In genomic region chr7:28710962-28711361, GRCm38 (mm10) we compare ENCODE assay signal across 18 mouse cellular contexts. TPM values are rescaled to one million over a fixed set of nuclear protein-coding genes. Genes with fewer than 3 reads are reported as not detected.
DNase-seq lines count a peak whose midpoint lies in the region; TF ChIP-seq lines count a peak whose summit lies in the region.
"Had no signal": no experiment of that assay in that cellular context is flagged by ENCODE, and none has a peak within 500 bp of the region (broad histone marks: within the 10 kb centered on the region; RNA-seq: fewer than 3 reads in every experiment).

No protein-coding gene starts in this region.

- H3K4me2 ChIP-seq in CH12.LX (ENCODE audit: insufficient read depth, low read depth, poor library complexity, severe bottlenecking): no peak overlapping the region
- H3K4me2 ChIP-seq: forebrain, embryonic 13.5 days; midbrain, embryonic 15.5 days had no signal

- H3K27ac ChIP-seq in layer of hippocampus, adult 2 months: no peak overlapping the region
- H3K27ac ChIP-seq in CH12.LX (ENCODE audit: insufficient read depth, low read depth): no peak overlapping the region
- H3K27ac ChIP-seq in bone marrow, adult 2 months (ENCODE audit: control insufficient read depth, insufficient read depth, low read depth, low read length, poor library complexity): no peak overlapping the region
- H3K27ac ChIP-seq: forebrain, embryonic 13.5 days; midbrain, embryonic 15.5 days had no signal

- no peak for TF ChIP-seq POLR2A in CH12.LX (IDR thresholded peaks at IDR 0.05; ENCODE audit: low read depth, low read length)
- TF ChIP-seq POLR2A in bone marrow, adult 2 months (IDR thresholded peaks at IDR 0.05; ENCODE audit: borderline replicate concordance, control insufficient read depth, low read depth, low read length): no peak

- WGBS in bone marrow, adult 2 months: 63% methylated on average over 3 of the region's 3 CpGs

- H3K4me1 ChIP-seq in CH12.LX (ENCODE audit: control insufficient read depth in 1 of 2, insufficient read depth in 2 of 2): peaks cover 2 to 19% of the 10 kb centered on the region in 2 experiments; a peak in 2 of 4 replicates
- H3K4me1 ChIP-seq in bone marrow, adult 2 months (ENCODE audit: control insufficient read depth, insufficient read depth, low read length): no peaks in the 10 kb centered on the region
- H3K4me1 ChIP-seq: midbrain, embryonic 15.5 days had no signal

- no peaks in the 10 kb centered on the region for H3K27me3 ChIP-seq in CH12.LX (replicated peaks)
- H3K27me3 ChIP-seq: midbrain, embryonic 15.5 days had no signal

- DNase-seq in layer of hippocampus, adult 2 months (ENCODE audit: low spot score in 2 of 2): no peak
- no peak for DNase-seq in layer of hippocampus, postnatal 36 days
- DNase-seq in A20 (ENCODE audit: low read depth, low spot score) (peak; percentile 20), CH12.LX (ENCODE audit: extremely low read depth) (no peak)
- no peak for DNase-seq in ovary, adult 18-20 months (ENCODE audit: low spot score)
- DNase-seq in urinary bladder, adult 2 months (ENCODE audit: low spot score): no peak
- DNase-seq in urinary bladder, postnatal 14 days (ENCODE audit: low spot score): no peak
- DNase-seq: cerebellum, adult 11-12 months; heart, postnatal 36 days; spleen, adult 18-20 months had no signal

- no peak overlapping the region for H3K4me3 ChIP-seq in layer of hippocampus, adult 2 months
- H3K4me3 ChIP-seq in CH12.LX (replicated peaks in 1 of 3; ENCODE audit: low read depth in 2 of 3, low read length in 2 of 3, poor library complexity in 1 of 3): no peak overlapping the region
- H3K4me3 ChIP-seq in bone marrow, adult 2 months (replicated peaks; ENCODE audit: control insufficient read depth, low read depth, low read length): no peak overlapping the region
- H3K4me3 ChIP-seq: forebrain, embryonic 13.5 days; midbrain, embryonic 15.5 days had no signal

- dilution Hi-C loops in CH12.LX (cut with MboI; ENCODE audit: extremely low pct_ligation_motif_present, extremely low pct_unique_long_range_greater_than_20kb, low sequenced_read_pairs): no loop called here

- TF ChIP-seq EP300 in CH12.LX (IDR thresholded peaks at IDR 0.05; ENCODE audit: low read length): no peak

- TF ChIP-seq RAD21 in CH12.LX (IDR thresholded peaks at IDR 0.05; ENCODE audit: low read depth, low read length): no peak

- no peaks in the 10 kb centered on the region for H3K9me3 ChIP-seq in CH12.LX (replicated peaks; ENCODE audit: low read length)
- H3K9me3 ChIP-seq: forebrain, embryonic 13.5 days; midbrain, embryonic 15.5 days had no signal

- in situ Hi-C loops in CH12.LX (cut with MboI; ENCODE audit: low pct_ligation_motif_present, low pct_unique_long_range_greater_than_20kb, low sequenced_read_pairs): no loop called here

- H3K79me2 ChIP-seq in CH12.LX (replicated peaks; ENCODE audit: control insufficient read depth, extremely low read depth, insufficient read depth, poor library complexity, severe bottlenecking): no peaks in the 10 kb centered on the region

- peak; percentile 60 for TF ChIP-seq CTCF in layer of hippocampus, adult 2 months (conservative IDR thresholded peaks at IDR 0.05)
- TF ChIP-seq CTCF in CH12.LX (conservative IDR thresholded peaks at IDR 0.05 in 1 of 2, IDR thresholded peaks at IDR 0.05 in 1 of 2; ENCODE audit: low read depth in 2 of 2, low read length in 2 of 2): peak; percentile 20 to 41; a peak in 2 of 4 replicates
- TF ChIP-seq CTCF in bone marrow, adult 2 months (IDR thresholded peaks at IDR 0.05; ENCODE audit: control insufficient read depth, insufficient read depth, low read length): peak; percentile 34; the same call in 1 of the 2 replicates

- H3K9ac ChIP-seq in CH12.LX (ENCODE audit: insufficient read depth, low read depth): no peak overlapping the region
- H3K9ac ChIP-seq: forebrain, embryonic 13.5 days; midbrain, embryonic 15.5 days had no signal

- H3K36me3 ChIP-seq in CH12.LX (replicated peaks in 1 of 2; ENCODE audit: control insufficient read depth in 1 of 2, insufficient read depth in 1 of 2, low read length in 1 of 2): no peaks in the 10 kb centered on the region
- H3K36me3 ChIP-seq: midbrain, embryonic 15.5 days had no signal

TF ChIP-seq in CH12.LX, 34 proteins besides CTCF, POLR2A, EP300 and RAD21:
- TF ChIP-seq ZC3H11A (IDR thresholded peaks at IDR 0.05; ENCODE audit: low read depth, low read length) (no peak), JUN (IDR thresholded peaks at IDR 0.05; ENCODE audit: insufficient read depth, low read depth, low read length) (no peak), ETS1 (conservative IDR thresholded peaks at IDR 0.05; ENCODE audit: low read depth, low read length) (no peak), JUND (conservative IDR thresholded peaks at IDR 0.05; ENCODE audit: low read depth, low read length) (no peak), USF2 (conservative IDR thresholded peaks at IDR 0.05; ENCODE audit: low read depth, low read length) (no peak), UBTF (IDR thresholded peaks at IDR 0.05; ENCODE audit: low read depth, low read length) (no peak), ZMIZ1 (IDR thresholded peaks at IDR 0.05; ENCODE audit: low read depth, low read length) (no peak), IRF4 (IDR thresholded peaks at IDR 0.05; ENCODE audit: low read depth, low read length) (no peak), HCFC1 (IDR thresholded peaks at IDR 0.05; ENCODE audit: low read depth, low read length) (no peak), PAX5 (IDR thresholded peaks at IDR 0.05; ENCODE audit: low read length) (no peak), MAX (IDR thresholded peaks at IDR 0.05; ENCODE audit: low read length) (no peak), BHLHE40 (IDR thresholded peaks at IDR 0.05; ENCODE audit: low read depth, low read length) (no peak), CHD1 (IDR thresholded peaks at IDR 0.05; ENCODE audit: low read depth, low read length) (no peak), KAT2A (IDR thresholded peaks at IDR 0.05; ENCODE audit: insufficient replicate concordance, low read length) (no peak), SMC3 (IDR thresholded peaks at IDR 0.05; ENCODE audit: low read depth, low read length) (no peak)

RNA-seq across cellular contexts. Expression of gene Fbxo17, which starts 5.6 kb away (rescaled TPM):
- total RNA-seq in layer of hippocampus, adult 2 months (2021): 1 to 10 TPM in 1 of 2 experiments, under 1 TPM in 1; 0.98 to 1.4 TPM
- total RNA-seq in layer of hippocampus, postnatal 36 days (2021): 1 to 10 TPM in 1 of 2 experiments, under 1 TPM in 1; 0.92 to 1.3 TPM
- total RNA-seq in CH12.LX (2012; rRNA removed): 0.13 and 0.25 TPM in 2 replicates
- not detected in 2 replicates for total RNA-seq in CH12.LX (2014; rRNA removed)
- polyA plus RNA-seq in CH12.LX (2012; ENCODE audit: insufficient read length, low read depth): 0.26 and 0.37 TPM in 2 replicates
- 1.4 and 3.3 TPM in 2 replicates for polyA plus RNA-seq in bone marrow, adult 2 months (2011; ENCODE audit: insufficient read depth, insufficient read length, low replicate concordance, missing spikeins)
- 6.1 and 6.8 TPM in 2 replicates for polyA plus RNA-seq in urinary bladder, adult 2 months (2012; rRNA removed)

RNA-seq across cellular contexts. Expression of gene Fbxo27, which starts 18.3 kb away (rescaled TPM):
- total RNA-seq in layer of hippocampus, adult 2 months (2021): 10 to 100 TPM; 24.4 to 27.1 TPM
- 10 to 100 TPM; 16.8 to 20.1 TPM for total RNA-seq in layer of hippocampus, postnatal 36 days (2021)
- total RNA-seq in CH12.LX (2012; rRNA removed) (not detected in 2 replicates), CH12.LX (2014; rRNA removed) (not detected in 2 replicates)
- polyA plus RNA-seq in CH12.LX (2012; ENCODE audit: insufficient read length, low read depth): not detected in 2 replicates
- polyA plus RNA-seq in bone marrow, adult 2 months (2011; ENCODE audit: insufficient read depth, insufficient read length, low replicate concordance, missing spikeins): 1.5 TPM in 1 of 2 replicates, not detected in the other
- polyA plus RNA-seq in urinary bladder, adult 2 months (2012; rRNA removed): 9.4 and 12.6 TPM in 2 replicates

RNA-seq across cellular contexts. Expression of gene Mrps12, which starts 30.7 kb away (rescaled TPM):
- 10 to 100 TPM; 57.5 to 57.9 TPM for total RNA-seq in layer of hippocampus, adult 2 months (2021)
- 10 to 100 TPM; 55.7 to 56.6 TPM for total RNA-seq in layer of hippocampus, postnatal 36 days (2021)
- total RNA-seq in CH12.LX (2012; rRNA removed) (112 and 137 TPM in 2 replicates), CH12.LX (2014; rRNA removed) (85.9 and 91.6 TPM in 2 replicates)
- polyA plus RNA-seq in CH12.LX (2012; ENCODE audit: insufficient read length, low read depth): 66.0 and 69.9 TPM in 2 replicates
- 46.5 and 85.1 TPM in 2 replicates for polyA plus RNA-seq in bone marrow, adult 2 months (2011; ENCODE audit: insufficient read depth, insufficient read length, low replicate concordance, missing spikeins)
- 53.5 and 59.2 TPM in 2 replicates for polyA plus RNA-seq in urinary bladder, adult 2 months (2012; rRNA removed)

RNA-seq across cellular contexts. Expression of gene Sars2, which starts 30.8 kb away (rescaled TPM):
- total RNA-seq in layer of hippocampus, adult 2 months (2021): 10 to 100 TPM; 13.9 to 14.3 TPM
- 10 to 100 TPM in 1 of 2 experiments, 1 to 10 TPM in 1; 9.9 to 11.6 TPM for total RNA-seq in layer of hippocampus, postnatal 36 days (2021)
- 16.7 and 17.1 TPM in 2 replicates for total RNA-seq in CH12.LX (2012; rRNA removed)
- 10.5 and 11.7 TPM in 2 replicates for total RNA-seq in CH12.LX (2014; rRNA removed)
- polyA plus RNA-seq in CH12.LX (2012; ENCODE audit: insufficient read length, low read depth): 24.7 and 24.9 TPM in 2 replicates
- polyA plus RNA-seq in bone marrow, adult 2 months (2011; ENCODE audit: insufficient read depth, insufficient read length, low replicate concordance, missing spikeins): 7.3 and 11.9 TPM in 2 replicates
- 9.9 and 10.6 TPM in 2 replicates for polyA plus RNA-seq in urinary bladder, adult 2 months (2012; rRNA removed)

RNA-seq across cellular contexts. Expression of gene Ccer2, which starts 45.0 kb away (rescaled TPM):
- total RNA-seq in layer of hippocampus, adult 2 months (2021): under 1 TPM; 0.34 to 0.36 TPM
- total RNA-seq in layer of hippocampus, postnatal 36 days (2021): under 1 TPM; 0.38 to 0.45 TPM
- total RNA-seq in CH12.LX (2012; rRNA removed) (0.17 TPM in 1 of 2 replicates, not detected in the other), CH12.LX (2014; rRNA removed) (not detected in 2 replicates)
- not detected in 2 replicates for polyA plus RNA-seq in CH12.LX (2012; ENCODE audit: insufficient read length, low read depth)
- not detected in 2 replicates for polyA plus RNA-seq in bone marrow, adult 2 months (2011; ENCODE audit: insufficient read depth, insufficient read length, low replicate concordance, missing spikeins)
- polyA plus RNA-seq in urinary bladder, adult 2 months (2012; rRNA removed): 0.06 TPM in 1 of 2 replicates, not detected in the other
- total RNA-seq: gastrocnemius, adult 8-10 months; heart, postnatal 36 days; megakaryocyte progenitor cell, adult 5-6 weeks had no signal
- polyA plus RNA-seq: forebrain, embryonic 13.5 days; intestine, embryonic 14.5 days; large intestine, adult 2 months; liver, embryonic 16.5 days had no signal

Comparison
In these comparisons a context has a peak if more than half of its experiments do, and no peak if none do; other contexts are left out.
1. RNA of gene Fbxo27, which starts 18.3 kb away (total RNA-seq): 24.4 to 27.1 TPM in layer of hippocampus, adult 2 months and 16.8 to 20.1 TPM in layer of hippocampus, postnatal 36 days; not detected in CH12.LX; every median in the first group is over 10 times any median in the second.
2. Peak in every context shown above with its lines, with median percentiles within 50 percentile points of each other: CTCF ChIP-seq.